Mouse (Mus musculus) T-cell, adult 2 months (primary cell): ENCODE measurements around the gene Mpl.
A peak's percentile ranks its signal among the peaks of the same experiment; 100 is the strongest.

Experiments
- DNase-seq: peaks from one replicate; pipeline ENCODE4 v3.0.0; 2022; ENCODE audit warnings: low spot score

Gene Mpl

GRCm38 (mm10) chr4:118427768-118428451 is 29.4 kb downstream of the Mpl start, which contains the start of gene Elovl1:
TSS of gene Elovl1 (plus strand) at chr4:118428093.
- peak; percentile 74 for DNase-seq

GRCm38 (mm10) chr4:118427415-118427767 is 29.9 kb downstream of the Mpl start:
- DNase-seq = no peak

- DNase-seq = no peak
Measured at GRCm38 (mm10) chr4:118425374-118425773, 31.9 kb downstream of the Mpl start.

GRCm38 (mm10) chr4:118424541-118425160 is 32.7 kb downstream of the Mpl start:
- no peak for DNase-seq

- no peak for DNase-seq
Measured at GRCm38 (mm10) chr4:118421384-118421783, 35.9 kb downstream of the Mpl start.

- no peak for DNase-seq
Measured at GRCm38 (mm10) chr4:118417112-118417797, 40.1 kb downstream of the Mpl start.

GRCm38 (mm10) chr4:118416329-118416728 is 41.0 kb downstream of the Mpl start:
- DNase-seq = no peak

GRCm38 (mm10) chr4:118415779-118416178 is 41.5 kb downstream of the Mpl start:
- no peak for DNase-seq

- no peak for DNase-seq
Measured at GRCm38 (mm10) chr4:118413553-118413952, 43.8 kb downstream of the Mpl start.

- DNase-seq = no peak
Measured at GRCm38 (mm10) chr4:118410871-118411270, 46.4 kb downstream of the Mpl start.

- peak; percentile 93 for DNase-seq
Measured at GRCm38 (mm10) chr4:118409142-118409900, 48.0 kb downstream of the Mpl start, which contains the start of the genes Szt2 and Med8. TSS of gene Szt2 (minus strand) at chr4:118409273. TSS of gene Med8 (plus strand) at chr4:118409337.

- no peak for DNase-seq
Measured at GRCm38 (mm10) chr4:118402701-118403100, 54.6 kb downstream of the Mpl start.

- DNase-seq = no peak
Measured at GRCm38 (mm10) chr4:118401918-118402317, 55.4 kb downstream of the Mpl start.

GRCm38 (mm10) chr4:118401421-118401820 is 55.9 kb downstream of the Mpl start:
- DNase-seq = no peak

GRCm38 (mm10) chr4:118398400-118398799 is 58.9 kb downstream of the Mpl start:
- no peak for DNase-seq

GRCm38 (mm10) chr4:118396433-118396832 is 60.9 kb downstream of the Mpl start:
- DNase-seq = no peak

GRCm38 (mm10) chr4:118395289-118395688 is 62.0 kb downstream of the Mpl start:
- no peak for DNase-seq

- DNase-seq = no peak
Measured at GRCm38 (mm10) chr4:118394505-118394904, 62.8 kb downstream of the Mpl start.
